Mouse (Mus musculus): Measurements from ENCODE around the gene E130114P18Rik.

The E130114P18Rik gene

GRCm38 (mm10) chr4:97753521-97753920, 24.4 kb downstream of the E130114P18Rik start:
- in situ Hi-C loops (cut with MboI): loop anchor here (25.0 kb wide), 2 partner anchors 684 to 1159 kb away; partner anchors contain the start of gene Usp1

- in situ Hi-C loops (cut with MboI): loop anchor here (25.0 kb wide), 2 partner anchors 685 to 1160 kb away; partner anchors contain the start of gene Usp1
Observed at GRCm38 (mm10) chr4:97752276-97753010, 25.4 kb downstream of the E130114P18Rik start.

GRCm38 (mm10) chr4:97751483-97752251, 26.2 kb downstream of the E130114P18Rik start:
- in situ Hi-C loops (cut with MboI): loop anchor here (25.0 kb wide), 2 partner anchors 686 to 1161 kb away; partner anchors contain the start of gene Usp1

- in situ Hi-C loops (cut with MboI): loop anchor here (25.0 kb wide), 2 partner anchors 686 to 1161 kb away; partner anchors contain the start of gene Usp1
Observed at GRCm38 (mm10) chr4:97751030-97751482, 26.8 kb downstream of the E130114P18Rik start.

GRCm38 (mm10) chr4:97750401-97750800, 27.5 kb downstream of the E130114P18Rik start:
- in situ Hi-C loops (cut with MboI): loop anchor here (25.0 kb wide), 2 partner anchors 687 to 1162 kb away; partner anchors contain the start of gene Usp1

- in situ Hi-C loops (cut with MboI): no loop called here
Observed at GRCm38 (mm10) chr4:97746106-97746900, 31.6 kb downstream of the E130114P18Rik start.

GRCm38 (mm10) chr4:97745296-97746105, 32.4 kb downstream of the E130114P18Rik start:
- in situ Hi-C loops (cut with MboI): no loop called here

- in situ Hi-C loops (cut with MboI): no loop called here
Observed at GRCm38 (mm10) chr4:97743932-97744331, 33.9 kb downstream of the E130114P18Rik start.

GRCm38 (mm10) chr4:97733392-97733791, 44.5 kb downstream of the E130114P18Rik start:
- in situ Hi-C loops (cut with MboI): no loop called here

GRCm38 (mm10) chr4:97730416-97730815, 47.5 kb downstream of the E130114P18Rik start:
- in situ Hi-C loops (cut with MboI): no loop called here

- in situ Hi-C loops (cut with MboI): no loop called here
Observed at GRCm38 (mm10) chr4:97729999-97730398, 47.9 kb downstream of the E130114P18Rik start.

GRCm38 (mm10) chr4:97728520-97728919, 49.4 kb downstream of the E130114P18Rik start:
- in situ Hi-C loops (cut with MboI): no loop called here

GRCm38 (mm10) chr4:97723374-97723773, 54.5 kb downstream of the E130114P18Rik start:
- in situ Hi-C loops (cut with MboI): no loop called here

- in situ Hi-C loops (cut with MboI): no loop called here
Observed at GRCm38 (mm10) chr4:97722666-97723065, 55.2 kb downstream of the E130114P18Rik start.

- in situ Hi-C loops (cut with MboI): no loop called here
Observed at GRCm38 (mm10) chr4:97714616-97715015, 63.3 kb downstream of the E130114P18Rik start.

- in situ Hi-C loops (cut with MboI): no loop called here
Observed at GRCm38 (mm10) chr4:97714101-97714615, 63.7 kb downstream of the E130114P18Rik start.

- in situ Hi-C loops (cut with MboI): no loop called here
Observed at GRCm38 (mm10) chr4:97712547-97712946, 65.3 kb downstream of the E130114P18Rik start.

- in situ Hi-C loops (cut with MboI): no loop called here
Observed at GRCm38 (mm10) chr4:97710048-97710765, 67.7 kb downstream of the E130114P18Rik start.

GRCm38 (mm10) chr4:97707373-97708152, 70.3 kb downstream of the E130114P18Rik start:
- in situ Hi-C loops (cut with MboI): no loop called here

Data from mature B cell (primary cell).